Mouse (Mus musculus) embryonic stem cell, embryonic (primary cell): ENCODE results near the gene Gapdh.

Source experiments
- CTCF ChIA-PET, 4 experiments: fragments of 300-600 bp in 2 of 4; fragments of 350-600 bp in 2 of 4; sonication (Branson Sonifier 250); formaldehyde crosslinking; loops; one replicate each; lab custom pipeline; 2022; ENCODE audit warnings: inconsistent platforms in 2 of 4; lab: Charles Lee
- POLR2A ChIA-PET, 4 experiments: fragments of 300-600 bp in 2 of 4; fragments of 350-600 bp in 2 of 4; sonication (Branson Sonifier 250); formaldehyde crosslinking; loops; one replicate each; lab custom pipeline; 2022; ENCODE audit warnings: antibody characterized with exemption in 4 of 4, inconsistent platforms in 1 of 4; lab: Charles Lee

Gapdh gene

DNA sequence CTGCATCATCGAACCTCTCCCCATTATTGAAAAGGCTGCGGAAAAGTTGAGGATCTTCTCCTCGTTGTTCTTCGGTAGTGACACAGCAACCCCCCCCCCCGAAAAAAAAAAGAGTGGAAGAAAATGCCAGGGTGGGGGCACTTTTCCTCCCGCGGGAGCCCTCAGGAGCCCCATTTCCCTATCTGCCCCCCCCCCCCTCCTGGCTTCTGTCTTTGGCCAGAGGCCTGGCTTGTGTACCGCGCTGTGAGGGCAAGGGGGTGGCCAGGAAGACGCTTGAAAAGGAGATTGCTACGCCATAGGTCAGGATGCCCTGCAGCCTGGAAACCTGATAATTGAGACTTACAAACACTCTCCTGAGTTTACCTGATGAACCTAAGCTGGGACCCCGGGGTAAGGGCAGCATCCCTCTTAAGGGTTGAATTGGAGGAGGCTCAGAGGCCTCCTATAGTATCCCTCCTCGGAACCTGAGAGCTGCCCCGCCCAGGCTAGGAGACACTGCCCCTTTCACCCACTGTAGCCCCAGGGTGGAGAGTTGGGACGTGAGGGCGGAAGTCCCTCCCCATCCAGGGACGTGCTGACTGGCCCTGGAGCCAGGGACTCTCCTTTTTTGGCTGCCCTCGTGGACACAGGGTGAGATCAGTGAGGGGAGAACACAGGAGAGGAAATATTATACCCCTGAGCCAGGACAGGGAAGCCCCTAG is at the start of gene Gapdh:
TSS of gene Gapdh (minus strand) at position 417 of the 701 bp plus-strand sequence.
- CTCF ChIA-PET, result interaction anchor here (0.5 to 1.9 kb wide), 12 partner anchors 8 to 358 kb away, joined by 3 to 5 read pairs (median 4); no protein-coding TSS in a partner anchor
- POLR2A ChIA-PET, result interaction anchor here (0.5 to 21.4 kb wide), 248 partner anchors 9 to 1825 kb away, joined by 3 to 499 read pairs (median 4); partner anchors contain the start of genes Cdca3 (in 4 of the 4), Mrpl51 (in 4 of the 4), Ncapd2 (in 4 of the 4) and Usp5 (in 4 of the 4)

DNA sequence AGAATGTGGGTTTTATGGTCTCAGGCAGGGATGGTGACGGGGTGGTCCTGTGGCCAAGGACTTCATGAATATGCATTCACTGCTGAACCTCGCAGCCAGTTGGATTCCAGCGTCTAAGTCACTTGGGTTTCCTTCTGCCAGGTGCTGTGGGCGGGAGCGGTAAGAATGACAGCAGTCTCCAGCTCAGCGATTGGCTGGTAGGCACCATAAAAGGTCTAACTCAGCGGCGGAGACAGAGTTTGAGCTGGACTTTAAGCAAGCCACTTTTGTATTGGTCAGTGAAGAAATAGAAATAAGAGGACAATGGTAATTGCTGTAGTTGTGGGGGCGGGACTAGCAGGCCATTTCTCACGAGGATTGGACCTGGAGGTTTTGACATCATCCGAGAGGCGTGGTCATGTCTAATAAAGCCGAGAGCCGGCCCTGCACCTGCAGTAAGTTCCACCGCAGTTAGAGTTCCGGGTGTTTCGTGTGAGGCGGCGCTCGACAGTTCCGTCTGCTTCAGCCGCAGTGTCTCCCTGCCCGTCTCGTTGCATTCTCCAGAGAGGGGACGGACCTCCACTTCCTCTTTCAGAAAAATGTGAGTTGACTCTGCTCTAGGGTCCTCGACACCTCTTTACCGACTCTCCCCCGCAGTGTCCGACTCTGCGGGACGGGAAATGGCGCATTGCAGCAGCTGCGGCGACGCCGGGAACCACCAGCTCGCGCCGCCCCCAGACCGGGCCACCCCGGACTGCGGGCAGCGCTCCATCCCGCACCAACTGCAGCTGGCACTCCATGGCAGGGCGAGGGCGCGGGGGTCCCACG is 49.1 kb upstream of the Gapdh start, which contains the start of gene Vamp1:
TSS of gene Vamp1 (plus strand) at position 404 of the 807 bp plus-strand sequence.
- POLR2A ChIA-PET, result interaction anchor here (0.5 to 3.4 kb wide), 76 partner anchors 10 to 553 kb away, joined by 3 to 61 read pairs (median 4); partner anchors contain the start of genes Gapdh (in 3 of the 4), Mrpl51 (in 3 of the 4), Ncapd2 (in 3 of the 4) and Tapbpl (in 3 of the 4)

DNA sequence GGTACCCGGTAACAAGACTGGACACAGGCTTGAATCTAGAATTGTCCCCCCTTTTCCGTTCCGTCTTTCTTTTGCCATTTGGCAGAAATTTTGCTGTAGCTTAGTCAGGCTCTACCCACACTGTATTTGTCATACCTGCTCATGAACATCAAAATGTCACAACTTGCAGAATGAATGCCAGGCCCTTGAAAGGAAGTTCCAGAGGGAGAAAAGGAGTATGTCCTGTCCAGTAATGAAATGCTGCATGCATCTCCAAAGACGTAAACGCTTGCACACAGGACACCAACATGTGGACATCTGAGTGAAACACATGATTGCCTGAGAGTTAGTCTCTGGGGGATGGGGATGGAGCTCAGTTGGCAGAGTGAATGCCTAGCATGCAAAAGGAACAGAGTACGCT is 47.4 kb upstream of the Gapdh start:
- POLR2A ChIA-PET, result interaction anchor here in 2 of 4 experiments (0.9 to 3.4 kb wide), 4 partner anchors 17 to 49 kb away, joined by 4 to 35 read pairs (median 4); partner anchors contain the start of genes Mrpl51 (in 2 of the 2), Ncapd2 (in 2 of the 2) and Gapdh (in 1 of the 2)

More for the DNA sequence above, 49.1 kb upstream of the Gapdh start, which contains the start of gene Vamp1:
- CTCF ChIA-PET, result interaction anchor here in 3 of 4 experiments (0.6 to 1.9 kb wide), 8 partner anchors 9 to 209 kb away, joined by 3 to 7 read pairs (median 3); no protein-coding TSS in a partner anchor

DNA sequence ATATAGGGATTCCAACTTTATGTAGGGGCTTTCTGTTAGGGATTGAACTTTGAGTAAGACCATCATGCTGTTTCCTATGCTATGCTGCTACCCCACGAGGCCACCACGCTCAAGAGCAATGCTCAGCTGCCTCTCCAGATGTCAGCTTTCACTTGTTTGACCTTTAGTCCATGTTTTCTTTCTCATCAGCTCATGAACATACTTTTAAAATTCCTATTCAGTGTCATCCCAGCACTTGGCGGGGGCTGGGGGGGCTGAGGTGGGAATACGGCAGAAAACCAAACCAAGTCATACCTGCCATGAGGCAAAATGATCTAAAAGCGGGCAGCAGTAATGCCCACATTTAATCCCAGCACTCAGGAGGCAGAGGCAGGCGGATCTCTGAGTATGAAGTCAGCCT is 46.9 kb upstream of the Gapdh start:
- POLR2A ChIA-PET, result interaction anchor here in 2 of 4 experiments (1.0 to 1.4 kb wide), 8 partner anchors 17 to 59 kb away, joined by 3 to 5 read pairs (median 4); partner anchors contain the start of genes Mrpl51 (in 2 of the 2), Ncapd2 (in 2 of the 2) and Gapdh (in 1 of the 2)
- CTCF ChIA-PET, result interaction anchor here in 1 of 4 experiments (1.0 kb wide), 1 partner anchor 62 kb away, joined by 3 read pairs; no protein-coding TSS in a partner anchor

More for the DNA sequence above, 47.4 kb upstream of the Gapdh start:
- CTCF ChIA-PET, result interaction anchor here in 1 of 4 experiments (1.0 kb wide), 1 partner anchor 61 kb away, joined by 3 read pairs; no protein-coding TSS in a partner anchor

DNA sequence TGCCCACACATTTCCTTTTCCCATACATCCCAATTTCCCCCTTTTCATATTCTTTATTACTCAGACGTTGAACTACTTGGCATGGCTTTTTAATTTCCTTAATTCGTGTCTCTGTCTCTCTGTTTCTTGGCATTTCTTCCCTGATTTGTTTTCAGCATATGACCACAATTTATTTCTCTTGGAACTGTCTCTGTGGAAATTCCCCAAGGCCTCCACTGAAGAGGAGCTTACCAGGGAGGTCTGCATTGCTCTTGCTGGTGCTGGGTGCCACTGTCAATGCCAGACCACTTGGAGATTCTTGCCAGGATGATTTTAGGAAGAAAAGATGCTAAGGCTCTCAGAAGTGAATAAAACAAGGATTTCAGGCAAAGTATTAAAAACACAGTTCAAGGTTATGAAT is 46.4 kb upstream of the Gapdh start:
- CTCF ChIA-PET, result interaction anchor here in 1 of 4 experiments (1.0 kb wide), 1 partner anchor 62 kb away, joined by 3 read pairs; no protein-coding TSS in a partner anchor

DNA sequence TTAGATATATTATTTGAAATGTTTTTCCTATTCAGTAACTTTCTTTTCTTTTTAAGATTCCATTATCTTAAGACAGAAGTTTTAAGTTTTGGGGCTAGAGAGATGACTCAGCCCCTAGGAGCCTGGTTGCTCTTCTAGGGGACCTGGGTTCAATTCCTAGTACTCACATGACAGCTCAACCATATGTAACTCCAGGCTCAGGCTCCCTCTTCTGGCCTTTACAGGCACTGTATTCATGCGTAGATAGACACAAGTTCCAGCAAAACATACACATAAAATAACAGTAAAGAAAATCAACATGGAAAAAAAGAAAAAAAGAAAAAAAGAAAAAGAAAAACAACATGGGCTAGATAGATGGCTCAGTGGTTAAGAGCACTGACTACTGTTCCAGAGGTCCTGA is 44.2 kb upstream of the Gapdh start:
- CTCF ChIA-PET, result interaction anchor here (0.6 to 1.6 kb wide), 13 partner anchors 9 to 220 kb away, joined by 3 to 7 read pairs (median 3); partner anchors contain the start of genes Mrpl51 (in 2 of the 4) and Ncapd2 (in 2 of the 4)
- POLR2A ChIA-PET, result interaction anchor here in 3 of 4 experiments (0.8 to 2.0 kb wide), 7 partner anchors 19 to 61 kb away, joined by 3 to 13 read pairs (median 3); partner anchors contain the start of genes Mrpl51 (in 1 of the 3) and Ncapd2 (in 1 of the 3)

More for the DNA sequence above, 46.4 kb upstream of the Gapdh start:
- POLR2A ChIA-PET, result interaction anchor here in 3 of 4 experiments (1.0 to 1.3 kb wide), 8 partner anchors 8 to 58 kb away, joined by 3 to 5 read pairs (median 4); partner anchors contain the start of genes Gapdh (in 1 of the 3), Mrpl51 (in 1 of the 3) and Ncapd2 (in 1 of the 3)

DNA sequence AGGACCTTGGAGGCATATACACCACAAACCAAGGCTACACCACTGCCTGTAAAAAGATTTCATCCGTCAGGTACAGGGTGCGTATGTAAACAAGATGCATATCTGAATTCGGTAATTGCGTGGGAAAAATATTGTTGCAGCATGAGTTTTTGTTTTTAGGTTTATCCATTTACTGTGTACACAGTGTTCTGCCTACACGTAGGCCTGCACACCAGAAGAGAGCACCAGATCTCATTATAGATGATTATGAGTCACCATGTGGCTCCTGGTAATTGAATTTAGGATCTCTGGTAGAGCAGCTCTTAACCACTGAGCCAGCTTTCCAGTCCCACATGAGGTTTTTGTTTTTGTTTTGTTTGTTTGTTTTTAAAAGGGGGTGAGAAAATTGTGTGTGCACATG is 30.9 kb upstream of the Gapdh start:
- ChIA-PET CTCF (interaction anchor here in 3 of 4 experiments (0.6 to 1.5 kb wide), 3 partner anchors 13 to 60 kb away, joined by 3 read pairs; no protein-coding TSS in a partner anchor), POLR2A (interaction anchor here (0.6 to 7.4 kb wide), 35 partner anchors 8 to 704 kb away, joined by 3 to 305 read pairs (median 5); partner anchors contain the start of genes Vamp1 (in 3 of the 4), Gapdh (in 2 of the 4), Grcc10 (in 2 of the 4) and C1rl (in 1 of the 4))

DNA sequence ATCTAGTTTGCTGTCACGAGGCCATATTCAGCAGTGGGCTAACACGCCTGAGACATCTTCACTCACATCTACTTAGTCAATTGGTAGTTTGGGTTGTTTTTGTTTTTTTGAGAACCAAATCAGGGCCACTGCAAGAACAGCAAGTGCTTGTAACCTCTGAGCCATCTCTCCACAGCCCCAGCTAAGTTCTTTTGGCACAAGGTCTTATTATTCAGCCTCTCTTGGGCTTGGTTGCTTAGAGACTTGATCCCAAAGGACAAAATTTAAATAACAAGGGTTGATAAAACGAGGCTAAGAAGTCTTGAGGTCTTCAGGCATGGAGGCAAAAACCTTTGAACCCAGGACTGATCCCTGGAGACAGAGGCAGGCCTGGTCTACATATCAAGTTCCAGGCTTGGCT is 30.0 kb upstream of the Gapdh start:
- ChIA-PET POLR2A (interaction anchor here (0.6 to 7.4 kb wide), 67 partner anchors 8 to 704 kb away, joined by 3 to 305 read pairs (median 4); partner anchors contain the start of genes Vamp1 (in 3 of the 4), Gapdh (in 2 of the 4), Grcc10 (in 2 of the 4) and C1rl (in 1 of the 4)), CTCF (interaction anchor here (0.6 to 1.8 kb wide), 6 partner anchors 14 to 49 kb away, joined by 3 to 6 read pairs (median 3); no protein-coding TSS in a partner anchor)

DNA sequence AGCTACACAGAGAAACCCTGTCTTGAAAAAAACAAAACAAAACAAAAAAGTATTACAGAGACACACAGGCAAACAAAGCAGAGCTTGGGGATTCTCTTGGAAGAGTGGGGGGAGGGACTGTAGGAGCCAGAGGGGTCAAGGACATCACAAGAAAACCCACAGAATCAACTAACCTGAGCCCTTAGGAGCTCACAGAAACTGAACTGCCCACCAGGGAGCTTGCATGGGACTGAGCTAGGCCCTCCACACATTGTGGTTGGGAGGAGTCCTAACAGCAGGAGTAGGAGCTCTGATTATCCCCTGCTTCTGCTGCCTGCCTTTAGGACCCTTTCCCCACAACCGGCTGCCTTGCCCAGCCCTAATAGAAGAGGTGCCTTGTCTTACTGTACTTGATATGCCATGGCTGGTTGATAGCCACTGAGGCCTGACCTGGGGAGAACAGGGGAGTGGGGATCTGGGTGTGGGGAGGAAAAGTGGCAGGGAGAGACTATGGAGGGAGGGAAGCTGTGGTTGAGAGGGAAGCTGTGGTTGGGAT is 29.3 kb upstream of the Gapdh start:
- CTCF ChIA-PET, result interaction anchor here (0.7 to 1.8 kb wide), 6 partner anchors 15 to 76 kb away, joined by 3 to 6 read pairs (median 3); no protein-coding TSS in a partner anchor
- POLR2A ChIA-PET, result interaction anchor here (0.6 to 7.4 kb wide), 66 partner anchors 9 to 454 kb away, joined by 3 to 305 read pairs (median 4); partner anchors contain the start of genes Vamp1 (in 4 of the 4), Gapdh (in 2 of the 4), Grcc10 (in 2 of the 4) and Cdca3 (in 1 of the 4)

DNA sequence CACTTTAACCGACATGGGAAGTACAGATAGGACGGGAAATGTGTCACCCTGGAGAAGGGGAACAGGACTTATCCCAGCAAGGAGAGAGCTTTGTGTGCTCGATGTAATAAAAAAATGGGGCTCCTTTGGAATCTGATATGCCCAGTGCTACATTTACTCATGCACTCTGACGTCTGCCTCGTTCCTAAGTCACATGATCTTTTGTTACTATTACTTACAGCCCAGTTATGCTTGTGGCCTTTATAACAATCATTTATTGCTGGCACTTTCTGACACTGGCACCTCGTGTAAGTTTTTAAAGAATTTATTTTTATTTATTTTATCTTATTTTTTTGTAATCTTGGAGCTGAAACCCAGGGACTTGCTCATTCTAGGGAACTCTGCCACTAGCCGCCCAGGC is 27.1 kb upstream of the Gapdh start:
- CTCF ChIA-PET, result no interaction called here

DNA sequence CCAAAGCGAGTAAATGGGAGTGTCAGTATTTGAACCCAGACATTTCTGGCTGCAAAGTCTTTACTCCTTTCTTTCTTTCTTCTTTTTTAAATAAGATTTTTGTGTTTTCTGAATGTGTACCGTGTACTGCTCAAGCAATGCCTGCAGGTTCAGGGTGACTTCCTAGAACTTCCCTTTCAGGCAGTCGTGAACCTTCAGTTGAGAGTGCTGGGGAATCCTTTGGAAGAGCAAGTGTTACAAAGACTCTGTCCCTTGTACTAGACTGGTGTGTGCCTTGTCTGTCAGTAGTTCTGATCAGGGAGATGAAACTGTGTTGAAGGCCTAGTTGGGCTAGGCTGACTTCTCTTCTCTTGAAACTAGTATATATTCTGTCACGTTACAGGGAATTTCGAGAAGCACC is 26.6 kb upstream of the Gapdh start:
- ChIA-PET POLR2A (interaction anchor here (0.7 to 7.4 kb wide), 16 partner anchors 8 to 387 kb away, joined by 3 to 305 read pairs (median 12); partner anchors contain the start of genes Gapdh (in 1 of the 4) and Lpar5 (in 1 of the 4)), CTCF (interaction anchor here in 1 of 4 experiments (1.3 kb wide), 1 partner anchor 31 kb away, joined by 4 read pairs; no protein-coding TSS in a partner anchor)

More for the DNA sequence above, 27.1 kb upstream of the Gapdh start:
- POLR2A ChIA-PET, result interaction anchor here in 3 of 4 experiments (0.6 to 7.4 kb wide), 6 partner anchors 9 to 56 kb away, joined by 3 to 305 read pairs (median 23); partner anchors contain the start of gene Gapdh (in 1 of the 3)

DNA sequence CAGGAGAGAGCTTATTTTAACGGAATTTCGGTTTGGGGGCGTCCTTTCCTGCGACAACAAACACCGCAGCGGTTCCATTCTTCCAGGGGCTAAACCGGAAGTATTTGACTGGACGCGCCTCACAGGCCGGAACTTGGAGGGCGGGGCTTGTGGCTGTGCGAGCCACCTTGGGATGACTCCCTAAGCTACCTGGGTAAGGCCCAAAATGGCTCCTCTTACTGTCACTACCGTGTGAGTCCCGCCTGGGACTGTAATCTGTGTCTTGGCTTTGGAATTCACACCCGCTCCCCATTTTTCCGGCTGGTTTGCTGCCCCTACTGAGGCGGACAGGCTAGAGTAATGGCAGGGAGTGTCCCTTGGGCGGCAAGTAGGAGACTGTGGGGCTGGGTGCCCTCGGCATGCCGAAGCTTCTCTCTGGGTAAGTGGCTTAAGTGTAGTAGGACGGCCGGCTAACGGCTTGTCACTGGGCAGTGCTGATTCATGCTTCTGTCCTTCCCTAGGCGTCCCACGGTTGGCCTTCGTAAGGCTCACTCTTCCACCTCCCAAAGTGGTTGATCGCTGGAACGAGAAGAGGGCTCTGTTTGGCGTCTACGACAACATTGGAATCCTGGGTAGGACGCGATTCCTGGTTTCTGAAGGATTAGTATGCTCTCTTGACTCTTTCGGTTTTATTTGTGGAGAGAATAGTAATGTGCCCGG is 25.9 kb upstream of the Gapdh start:
- POLR2A ChIA-PET, result interaction anchor here (0.5 to 7.4 kb wide), 151 partner anchors 8 to 717 kb away, joined by 3 to 305 read pairs (median 4); partner anchors contain the start of genes Gapdh (in 3 of the 4), Grcc10 (in 3 of the 4), Vamp1 (in 3 of the 4) and Cdca3 (in 2 of the 4)
- CTCF ChIA-PET, result interaction anchor here (0.7 to 1.6 kb wide), 20 partner anchors 11 to 490 kb away, joined by 3 to 6 read pairs (median 3); partner anchors contain the start of genes Grcc10 (in 1 of the 4) and Mlf2 (in 1 of the 4)

DNA sequence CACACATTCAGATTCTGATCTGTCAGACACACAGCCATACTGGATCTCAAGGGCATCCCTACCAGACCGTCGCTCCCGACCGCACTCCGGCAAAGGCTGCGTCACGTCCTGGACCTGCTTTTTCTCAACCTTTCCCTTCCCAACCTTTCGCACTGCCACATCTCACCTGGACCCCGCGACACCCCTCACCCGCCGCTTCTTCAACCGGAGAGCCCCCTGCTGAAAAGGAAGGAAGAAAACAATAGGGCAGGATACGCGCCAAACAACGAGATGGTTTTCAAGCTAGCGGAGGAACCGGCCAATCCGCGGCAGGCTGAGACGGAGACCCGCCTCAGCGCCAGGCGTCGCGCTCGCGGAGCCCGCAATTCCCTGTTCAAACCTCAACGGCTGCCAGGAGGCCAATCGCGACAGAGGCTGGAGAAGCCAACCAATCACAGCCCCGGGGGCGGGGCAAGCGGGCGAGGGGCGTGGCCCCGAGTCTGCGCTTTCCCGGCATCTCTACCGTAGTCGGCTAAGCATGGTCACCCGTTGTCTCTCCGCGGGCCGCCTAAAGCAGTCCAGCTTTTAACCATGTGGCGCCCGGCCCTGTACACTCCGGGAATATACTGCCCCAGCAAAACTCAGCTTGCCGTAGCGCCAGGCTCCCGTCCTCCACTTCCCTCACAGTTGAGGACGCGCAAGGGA is 25.2 kb upstream of the Gapdh start, which contains the start of the genes Ncapd2 and Mrpl51:
TSS of gene Ncapd2 (minus strand) at position 370 of the 684 bp plus-strand sequence.
TSS of gene Mrpl51 (plus strand) at position 470 of the 684 bp plus-strand sequence.
- POLR2A ChIA-PET, result interaction anchor here (0.5 to 7.4 kb wide), 152 partner anchors 8 to 717 kb away, joined by 3 to 305 read pairs (median 4); partner anchors contain the start of genes Gapdh (in 3 of the 4), Grcc10 (in 3 of the 4), Vamp1 (in 3 of the 4) and Cdca3 (in 2 of the 4)

DNA sequence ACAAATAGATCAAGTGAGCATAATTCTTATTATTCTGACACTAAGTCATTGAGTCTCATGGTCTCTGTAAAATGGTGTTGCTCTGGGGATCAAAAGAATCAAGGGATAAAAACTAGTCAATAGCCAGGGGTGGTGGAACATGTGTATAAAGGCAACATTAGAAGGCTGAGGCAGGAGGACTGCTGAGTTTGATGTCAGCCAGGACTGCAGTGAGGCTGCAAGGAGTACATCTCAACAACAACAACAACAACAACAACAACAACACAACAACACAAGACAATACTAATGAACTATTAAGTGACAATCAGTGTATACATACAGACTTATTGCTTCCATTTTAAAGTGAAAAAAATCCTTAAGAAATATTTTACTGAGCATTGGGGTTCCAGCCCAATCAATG is 24.5 kb upstream of the Gapdh start:
- POLR2A ChIA-PET, result interaction anchor here (0.6 to 18.5 kb wide), 78 partner anchors 8 to 450 kb away, joined by 3 to 495 read pairs (median 7); partner anchors contain the start of genes Grcc10 (in 3 of the 4), Cdca3 (in 2 of the 4), Gapdh (in 2 of the 4) and Tapbpl (in 2 of the 4)
- CTCF ChIA-PET, result interaction anchor here in 2 of 4 experiments (1.0 to 1.6 kb wide), 8 partner anchors 10 to 449 kb away, joined by 3 to 6 read pairs (median 4); partner anchors contain the start of genes Grcc10 (in 1 of the 2) and Mlf2 (in 1 of the 2)

More for the DNA sequence above, 25.2 kb upstream of the Gapdh start, which contains the start of the genes Ncapd2 and Mrpl51:
- CTCF ChIA-PET, result interaction anchor here (0.7 to 1.6 kb wide), 20 partner anchors 11 to 489 kb away, joined by 3 to 6 read pairs (median 3); partner anchors contain the start of genes Grcc10 (in 1 of the 4) and Mlf2 (in 1 of the 4)
